Mouse (Mus musculus): ENCODE data around the gene Cyb561d2. TPM values are rescaled to one million over a fixed set of nuclear protein-coding genes. Genes with fewer than 3 reads are reported as not detected.

Gene Cyb561d2
- total RNA-seq, 2 experiments from 2014 or later = 2.2 to 2.5 TPM

- DNase-seq = peak; percentile 64
- intact Hi-C loops (cut with DNase I; ENCODE audit: low total_unique reads) = no loop called here
Observed at GRCm38 (mm10) chr9:107534408-107535202, 7.4 kb downstream of the Cyb561d2 start.

- intact Hi-C loops (cut with DNase I; ENCODE audit: low total_unique reads) = no loop called here
- peak; percentile 93 for DNase-seq
Observed at GRCm38 (mm10) chr9:107533791-107534407, 8.1 kb downstream of the Cyb561d2 start, which contains the start of gene Tmem115. Gene Tmem115 (plus strand): TSS chr9:107533945.

GRCm38 (mm10) chr9:107526198-107527026, 15.6 kb downstream of the Cyb561d2 start:
- peak; percentile 62 for DNase-seq
- intact Hi-C loops (cut with DNase I; ENCODE audit: low total_unique reads) = no loop called here

- intact Hi-C loops (cut with DNase I; ENCODE audit: low total_unique reads) = no loop called here
- no peak for DNase-seq
Observed at GRCm38 (mm10) chr9:107522400-107522711, 19.6 kb downstream of the Cyb561d2 start.

GRCm38 (mm10) chr9:107521711-107522399, 20.1 kb downstream of the Cyb561d2 start:
- intact Hi-C loops (cut with DNase I; ENCODE audit: low total_unique reads) = no loop called here
- DNase-seq = no peak

- DNase-seq = no peak
- intact Hi-C loops (cut with DNase I; ENCODE audit: low total_unique reads) = no loop called here
Observed at GRCm38 (mm10) chr9:107521190-107521589, 20.8 kb downstream of the Cyb561d2 start.

GRCm38 (mm10) chr9:107520331-107520730, 21.7 kb downstream of the Cyb561d2 start:
- intact Hi-C loops (cut with DNase I; ENCODE audit: low total_unique reads) = no loop called here
- no peak for DNase-seq

- DNase-seq = peak; percentile 78
- intact Hi-C loops (cut with DNase I; ENCODE audit: low total_unique reads) = loop anchor here (10.0 kb wide), 2 partner anchors 50 to 620 kb away; partner anchors contain the start of gene Manf
Observed at GRCm38 (mm10) chr9:107514303-107514955, 27.6 kb downstream of the Cyb561d2 start.

GRCm38 (mm10) chr9:107512326-107512725, 29.7 kb downstream of the Cyb561d2 start:
- no peak for DNase-seq
- intact Hi-C loops (cut with DNase I; ENCODE audit: low total_unique reads) = loop anchor here (2.0 to 10.0 kb wide), 3 partner anchors 48 to 618 kb away; partner anchors contain the start of gene Manf

GRCm38 (mm10) chr9:107511436-107511835, 30.6 kb downstream of the Cyb561d2 start:
- intact Hi-C loops (cut with DNase I; ENCODE audit: low total_unique reads) = loop anchor here (10.0 kb wide), 2 partner anchors 47 to 617 kb away; partner anchors contain the start of gene Manf

GRCm38 (mm10) chr9:107510384-107511100, 31.5 kb downstream of the Cyb561d2 start:
- intact Hi-C loops (cut with DNase I; ENCODE audit: low total_unique reads) = loop anchor here (10.0 kb wide), 2 partner anchors 46 to 616 kb away; partner anchors contain the start of gene Manf
- DNase-seq = no peak

More at GRCm38 (mm10) chr9:107511436-107511835, 30.6 kb downstream of the Cyb561d2 start:
- DNase-seq = no peak

GRCm38 (mm10) chr9:107508266-107508665, 33.7 kb downstream of the Cyb561d2 start:
- intact Hi-C loops (cut with DNase I; ENCODE audit: low total_unique reads) = no loop called here
- DNase-seq = no peak

GRCm38 (mm10) chr9:107504662-107505537, 37.1 kb downstream of the Cyb561d2 start:
- intact Hi-C loops (cut with DNase I; ENCODE audit: low total_unique reads) = no loop called here
- DNase-seq = no peak

GRCm38 (mm10) chr9:107502131-107502846, 39.7 kb downstream of the Cyb561d2 start:
- intact Hi-C loops (cut with DNase I; ENCODE audit: low total_unique reads) = no loop called here
- DNase-seq = no peak

GRCm38 (mm10) chr9:107500708-107501286, 41.2 kb downstream of the Cyb561d2 start:
- intact Hi-C loops (cut with DNase I; ENCODE audit: low total_unique reads) = no loop called here
- no peak for DNase-seq

- no peak for DNase-seq
- intact Hi-C loops (cut with DNase I; ENCODE audit: low total_unique reads) = no loop called here
Observed at GRCm38 (mm10) chr9:107496359-107496758, 45.6 kb downstream of the Cyb561d2 start.

All from gastrocnemius, postnatal 14 days (tissue).